Comparison of ENCODE assay signal across 20 mouse cellular contexts in the genomic region with DNA sequence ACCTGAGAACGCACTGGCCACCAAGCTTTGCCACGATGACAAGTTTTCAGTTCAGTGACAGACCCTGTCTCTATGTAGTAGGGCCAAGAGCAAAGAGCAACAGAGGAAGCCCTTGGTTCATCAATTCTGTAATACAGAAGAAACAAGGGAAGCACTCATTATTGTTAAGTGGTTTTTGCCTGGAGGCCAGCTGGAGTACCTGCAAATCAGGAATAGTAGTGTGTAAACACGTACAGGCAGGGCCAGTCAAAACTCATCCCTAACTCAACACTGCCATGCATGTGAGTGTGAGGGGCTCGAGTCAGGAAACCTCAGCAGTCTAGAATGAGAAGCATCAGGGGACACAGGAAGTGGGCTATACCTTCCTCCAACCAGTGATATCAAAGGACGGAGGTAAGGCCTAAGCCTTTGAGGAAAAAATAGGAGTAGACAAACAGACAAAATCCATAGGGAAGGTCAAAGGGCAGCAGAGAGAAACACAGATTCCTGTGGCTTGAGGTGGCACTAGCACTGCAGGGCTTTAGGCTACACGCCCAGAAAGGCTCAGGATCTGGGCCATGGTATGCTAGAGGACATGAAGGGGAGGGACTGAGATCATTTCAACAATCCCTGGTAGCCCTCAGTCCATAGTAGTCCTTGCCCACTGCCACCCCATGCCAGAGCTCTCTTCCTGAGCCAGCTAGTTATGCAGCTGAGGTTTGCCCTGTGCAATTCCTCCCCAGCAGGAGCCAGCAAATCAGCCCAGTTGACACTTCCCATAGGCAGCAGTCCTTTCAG. TPM values are rescaled to one million over a fixed set of nuclear protein-coding genes. Genes with fewer than 3 reads are reported as not detected.
"Had no signal": no experiment of that assay in that cellular context is flagged by ENCODE, and none has a peak within 500 bp of the region (broad histone marks: within the 10 kb centered on the region; RNA-seq: fewer than 3 reads in every experiment).

No protein-coding gene starts in this region.

- H3K9ac ChIP-seq: limb, embryonic 15.5 days; lung, embryonic 15.5 days; midbrain, embryonic 15.5 days; neural tube, embryonic 13.5 days had no signal

- H3K4me3 ChIP-seq: limb, embryonic 15.5 days; lung, embryonic 15.5 days; megakaryocyte, embryonic 14.5 days; midbrain, embryonic 15.5 days; neural tube, embryonic 13.5 days had no signal

- H3K27ac ChIP-seq: kidney, postnatal 0 days; limb, embryonic 15.5 days; lung, embryonic 15.5 days; macrophage; midbrain, embryonic 15.5 days; neural tube, embryonic 13.5 days had no signal

- H3K4me2 ChIP-seq: limb, embryonic 15.5 days; lung, embryonic 15.5 days; midbrain, embryonic 11.5 days; midbrain, embryonic 15.5 days; neural tube, embryonic 13.5 days had no signal

- DNase-seq: kidney, postnatal 36 days; layer of hippocampus, adult 9-11 months; layer of hippocampus, postnatal 36 days; lung, postnatal 14 days; retina, postnatal 1 day; right cerebral cortex, postnatal 4 days; spleen, adult 18-20 months; thymus, adult 18-20 months; thymus, postnatal 14 days had no signal

- H3K9me3 ChIP-seq: limb, embryonic 15.5 days; lung, embryonic 15.5 days; megakaryocyte, embryonic 14.5 days; midbrain, embryonic 15.5 days; neural tube, embryonic 13.5 days had no signal

- H3K36me3 ChIP-seq: limb, embryonic 15.5 days; lung, embryonic 15.5 days; midbrain, embryonic 15.5 days; neural tube, embryonic 13.5 days had no signal

- H3K4me1 ChIP-seq: limb, embryonic 15.5 days; lung, embryonic 15.5 days; megakaryocyte, embryonic 14.5 days; midbrain, embryonic 15.5 days; neural tube, embryonic 13.5 days had no signal

- ATAC-seq: midbrain, embryonic 15.5 days had no signal

- H3K27me3 ChIP-seq: lung, embryonic 15.5 days; midbrain, embryonic 15.5 days; neural tube, embryonic 13.5 days had no signal

RNA-seq across cellular contexts. Expression of gene Sun3, which starts 30.1 kb away (rescaled TPM):
- polyA plus RNA-seq: limb, embryonic 11.5 days; limb, embryonic 15.5 days; liver, embryonic 16.5 days; macrophage; midbrain, embryonic 11.5 days; midbrain, embryonic 15.5 days had no signal

RNA-seq across cellular contexts. Expression of gene Pkd1l1, which starts 45.6 kb away (rescaled TPM):
- total RNA-seq: left cerebral cortex, postnatal 25 days had no signal
- polyA plus RNA-seq: macrophage; midbrain, embryonic 11.5 days had no signal
